In the genomic region with DNA sequence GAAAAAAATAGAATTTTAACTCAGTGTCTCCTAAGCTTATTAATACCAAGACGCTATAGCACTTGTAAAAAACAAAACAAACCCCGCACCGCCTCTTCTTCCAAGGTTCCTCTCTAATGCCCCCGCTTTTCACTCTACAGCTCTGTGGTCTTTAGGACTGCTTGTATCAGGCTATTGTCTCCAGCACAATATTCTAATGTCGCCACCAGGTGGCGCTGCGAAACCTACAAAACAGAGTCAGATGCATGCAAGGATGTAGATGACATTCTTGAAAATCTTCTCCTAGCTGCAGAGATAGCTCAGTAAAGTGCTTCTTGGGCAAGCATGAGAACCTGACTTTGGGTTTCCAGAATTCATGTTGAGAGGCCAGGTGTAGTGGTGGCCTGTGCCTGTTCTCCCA, we compare ENCODE assay signal across 7 mouse cellular contexts.
A peak's percentile ranks its signal among the peaks of the same experiment; 100 is the strongest.
DNase-seq lines count a peak whose midpoint lies in the region; ATAC-seq and TF ChIP-seq lines count a peak whose summit lies in the region.

No protein-coding gene starts in this region.

- no peaks in the 10 kb centered on the region for H3K27me3 ChIP-seq in heart, postnatal 0 days (ENCODE audit: control insufficient read depth, insufficient read depth, low read length)

- no peak for ATAC-seq in heart, postnatal 0 days (ENCODE audit: insufficient read depth, low read depth)

- no peak overlapping the region for H3K4me3 ChIP-seq in heart, postnatal 0 days (ENCODE audit: low read depth, low read length)

- no peaks in the 10 kb centered on the region for H3K4me1 ChIP-seq in heart, postnatal 0 days (ENCODE audit: control insufficient read depth, insufficient read depth)

- WGBS in heart, postnatal 0 days = 10% methylated on average over 7 of the region's 7 CpGs

- peak; percentile 89 for TF ChIP-seq CTCF in heart, postnatal 0 days (IDR thresholded peaks at IDR 0.05; ENCODE audit: low read depth)

- TF ChIP-seq EP300 in heart, postnatal 0 days (IDR thresholded peaks at IDR 0.05; ENCODE audit: low read depth) = no peak

- peaks cover 9% of the 10 kb centered on the region; the same call in 1 of the 2 replicates for H3K9me3 ChIP-seq in heart, postnatal 0 days (replicated peaks; ENCODE audit: control insufficient read depth, low read length)

- DNase-seq in MEL-GATA-1-ER (ENCODE audit: extremely low read depth, low read depth) = peak; percentile 25
- DNase-seq in adrenal gland, postnatal 10 days = peak; percentile 76
- DNase-seq in embryo, embryonic 10.5 days (ENCODE audit: low spot score) = peak; percentile 92
- DNase-seq in heart, postnatal 0 days (ENCODE audit: low spot score) = peak; percentile 70
- peak; percentile 75 to 81 for DNase-seq in layer of hippocampus, postnatal 10 days (ENCODE audit: low spot score in 2 of 2)
- DNase-seq in lung, postnatal 4 days = peak; percentile 43 to 61
- DNase-seq in skeletal muscle tissue, adult 2 months (ENCODE audit: low read depth, low spot score) = peak; percentile 57

- no peak overlapping the region for H3K9ac ChIP-seq in heart, postnatal 0 days (replicated peaks; ENCODE audit: low read depth, low read length)

- no peaks in the 10 kb centered on the region for H3K36me3 ChIP-seq in heart, postnatal 0 days (replicated peaks; ENCODE audit: control insufficient read depth, insufficient read depth, low read length)

- H3K4me2 ChIP-seq in heart, postnatal 0 days (ENCODE audit: low read depth, low read length) = no peak overlapping the region

- no peak overlapping the region for H3K27ac ChIP-seq in heart, postnatal 0 days (ENCODE audit: low read depth)

Comparison
In these comparisons a context has a peak if more than half of its experiments do, and no peak if none do; other contexts are left out.
1. DNase-seq: peak in every context shown above with its lines; median percentile 92 in embryo, embryonic 10.5 days; 78 in layer of hippocampus, postnatal 10 days; 76 in adrenal gland, postnatal 10 days; 70 in heart, postnatal 0 days; 57 in skeletal muscle tissue, adult 2 months; 52 in lung, postnatal 4 days; 25 in MEL-GATA-1-ER.